Mouse (Mus musculus) cerebellum, adult 11 months (tissue): ENCODE measurements at regions not wholly inside any gene's neighbourhood (a gene's known extent, or its start where the extent isn't known, plus 50 kb on each side); places are given as distances from the start of the nearest gene placed in this dataset.

Source experiments
- DNase-seq: peaks from one replicate; pipeline ENCODE4 v3.0.0; 2022

DNA sequence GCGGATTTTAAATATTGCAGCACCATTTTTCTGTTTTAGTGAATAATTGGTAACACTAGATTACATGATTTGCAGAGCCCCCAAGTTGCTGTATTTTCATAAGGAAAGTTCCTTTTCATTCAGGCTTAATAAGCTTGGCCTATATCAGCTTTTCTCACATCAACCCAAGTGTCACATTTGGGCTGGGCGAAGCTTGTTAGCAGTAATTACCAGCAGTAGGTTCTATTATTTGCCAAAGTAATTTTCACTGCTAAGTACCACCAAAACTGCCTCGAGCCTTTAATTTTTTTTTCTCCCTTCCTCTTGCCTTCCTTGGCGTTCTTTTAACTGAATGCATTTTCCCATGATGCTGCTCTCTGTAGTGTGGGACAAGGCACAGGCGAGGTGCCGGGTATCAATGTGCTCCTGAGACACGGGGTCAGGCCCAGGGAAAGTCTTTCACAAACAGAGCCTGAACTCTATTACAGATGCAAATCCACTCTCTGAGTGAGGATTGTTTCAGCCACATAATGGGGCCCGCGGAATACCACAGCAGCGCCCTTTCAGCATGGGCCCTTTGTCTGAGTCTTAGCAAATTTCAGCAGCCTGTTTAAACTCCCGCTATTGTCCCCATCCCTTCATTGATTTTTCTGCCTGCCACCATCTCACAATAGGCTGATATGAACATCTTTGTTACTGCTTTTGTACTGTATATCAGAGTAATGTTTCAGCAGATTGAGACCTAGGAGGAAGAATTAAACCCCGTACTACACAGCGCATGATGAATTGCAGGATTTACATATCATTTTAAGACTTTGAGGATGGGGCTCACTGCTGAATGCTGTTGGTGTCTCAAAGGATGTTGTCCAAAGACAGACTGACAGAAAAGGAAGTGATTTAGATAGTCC lies 205.1 kb upstream of the Epha3 start:
- DNase-seq, result no peak

DNA sequence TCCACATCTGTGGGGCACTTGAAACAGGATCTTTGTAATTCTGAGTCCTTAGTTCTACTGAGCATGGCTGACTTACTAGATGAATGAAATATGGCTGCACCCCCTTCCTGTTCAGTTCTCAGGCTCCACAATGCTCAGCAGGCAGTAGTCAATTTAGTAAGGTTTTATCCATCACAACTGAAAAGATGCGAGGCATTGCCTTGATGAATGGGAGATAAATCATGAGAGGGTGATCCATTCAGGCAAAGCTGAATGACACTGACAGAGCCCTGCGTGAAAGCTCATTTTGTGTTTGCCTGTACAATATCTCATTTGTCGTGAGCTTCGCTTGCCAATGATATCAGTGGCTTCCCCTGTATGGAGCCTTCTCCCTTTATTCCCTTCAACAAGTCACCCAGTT lies 198.6 kb upstream of the Epha3 start:
- no peak for DNase-seq

DNA sequence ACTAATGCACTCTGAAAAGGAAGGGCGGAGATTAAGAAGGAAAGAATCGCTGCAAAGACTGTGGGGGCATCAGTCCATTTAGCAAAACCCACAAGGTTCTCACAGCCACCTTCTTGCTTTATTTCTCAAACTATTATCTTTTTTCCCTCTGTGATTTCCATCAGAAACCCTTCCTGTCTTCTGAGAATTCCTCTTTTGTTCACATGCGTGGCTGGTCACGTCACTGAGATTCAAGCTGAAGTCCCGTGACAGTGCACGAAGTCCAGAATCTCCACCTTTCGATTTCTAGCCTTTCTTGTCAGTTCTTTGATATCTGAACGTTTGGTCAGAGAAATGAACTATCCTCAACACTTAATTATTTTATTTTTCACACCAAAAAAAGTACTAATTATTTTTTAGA lies 194.7 kb upstream of the Epha3 start:
- no peak for DNase-seq

DNA sequence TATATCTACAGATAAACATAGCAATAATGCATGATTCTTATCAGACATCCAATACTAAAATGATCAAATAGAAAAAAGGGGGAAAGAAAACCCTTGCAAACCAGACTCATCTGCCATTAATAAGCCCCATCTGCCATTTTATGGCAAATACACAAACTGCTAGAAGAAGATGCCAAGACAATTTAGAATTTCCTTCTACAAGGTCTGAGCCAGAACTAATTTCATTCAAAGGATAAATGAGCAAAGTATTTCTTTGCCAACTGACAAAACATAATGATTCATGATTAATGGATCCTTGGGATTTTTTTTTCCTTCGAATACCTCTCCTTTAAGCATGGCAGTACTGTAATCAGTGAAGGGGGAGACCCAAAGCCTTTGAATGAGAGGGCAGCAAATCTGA lies 190.4 kb upstream of the Epha3 start:
- no peak for DNase-seq

DNA sequence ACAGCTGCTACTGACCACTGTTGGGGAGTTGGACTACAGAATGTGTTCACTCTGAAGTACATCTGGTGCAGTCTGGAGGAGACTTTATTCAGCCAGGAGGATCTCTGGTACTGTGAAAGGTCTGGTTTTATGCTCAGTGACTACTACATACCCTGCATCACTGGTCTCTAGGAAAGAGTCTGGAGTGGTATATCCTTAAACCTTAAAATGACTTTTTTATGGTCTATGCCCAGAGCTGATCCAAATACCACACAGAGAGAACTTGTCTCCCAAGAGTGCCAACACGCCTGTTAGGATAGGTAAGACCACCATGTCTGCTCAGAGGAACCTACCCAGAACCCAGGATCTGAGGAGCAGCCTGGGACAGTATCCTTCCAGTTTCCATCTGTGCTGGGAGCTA lies 184.1 kb upstream of the Epha3 start:
- DNase-seq, result no peak

DNA sequence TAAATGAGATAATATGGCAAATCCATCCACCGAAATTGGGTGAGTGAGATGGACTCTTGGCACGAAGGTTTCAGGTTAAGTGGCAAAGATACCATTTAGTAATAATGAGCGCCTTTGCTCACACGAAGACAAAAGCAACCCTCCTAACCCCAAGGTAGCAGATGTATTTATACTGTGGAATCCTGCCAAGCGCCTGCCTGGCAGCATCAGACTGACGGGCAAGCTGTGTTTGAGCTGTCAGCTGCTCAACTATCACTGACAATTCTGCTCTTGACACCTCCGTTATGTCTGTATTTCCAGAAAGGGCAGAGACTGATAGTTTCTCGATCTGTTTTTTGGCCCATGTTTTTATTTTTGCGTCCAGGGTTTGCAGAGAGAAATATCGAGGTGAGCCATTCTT lies 169.1 kb upstream of the Epha3 start:
- DNase-seq, result no peak

DNA sequence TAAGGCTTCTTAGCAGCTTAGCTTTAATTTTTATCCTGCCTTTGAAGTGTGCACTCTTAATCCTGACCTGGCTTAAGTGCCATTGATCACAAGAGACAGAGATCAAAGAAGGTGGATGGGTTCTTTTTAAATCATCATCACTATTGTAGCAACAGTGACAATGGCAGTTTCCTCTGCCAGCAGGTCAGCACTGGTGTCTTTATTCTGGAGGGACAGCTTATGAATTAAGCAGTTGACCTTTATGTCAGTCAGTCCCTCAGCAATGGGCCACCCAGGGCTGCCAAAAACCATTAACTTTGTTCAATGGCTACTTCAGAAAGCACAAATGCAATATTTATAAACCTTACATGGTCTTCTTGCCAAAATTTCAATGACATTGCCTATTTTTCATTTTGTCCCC lies 160.0 kb upstream of the Epha3 start:
- no peak for DNase-seq

DNA sequence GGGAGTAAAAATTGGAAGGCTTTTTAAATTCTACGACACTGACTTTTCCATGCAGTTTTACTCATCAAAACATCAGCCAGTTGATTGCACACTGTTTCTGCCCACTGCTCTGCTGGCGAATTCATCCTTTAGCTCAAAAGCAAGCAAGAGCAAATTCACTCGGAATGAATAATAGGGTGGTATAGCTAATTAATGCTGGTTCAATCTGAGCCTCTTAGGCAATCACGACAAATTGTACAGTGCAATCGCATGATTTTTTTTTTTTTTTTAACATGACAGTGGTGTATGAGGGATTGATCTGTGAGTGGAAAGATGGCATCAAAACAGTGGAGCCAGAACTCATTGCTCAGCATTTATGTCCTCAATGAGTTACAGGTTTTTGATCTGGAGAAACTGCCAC lies 136.9 kb upstream of the Epha3 start:
- no peak for DNase-seq

DNA sequence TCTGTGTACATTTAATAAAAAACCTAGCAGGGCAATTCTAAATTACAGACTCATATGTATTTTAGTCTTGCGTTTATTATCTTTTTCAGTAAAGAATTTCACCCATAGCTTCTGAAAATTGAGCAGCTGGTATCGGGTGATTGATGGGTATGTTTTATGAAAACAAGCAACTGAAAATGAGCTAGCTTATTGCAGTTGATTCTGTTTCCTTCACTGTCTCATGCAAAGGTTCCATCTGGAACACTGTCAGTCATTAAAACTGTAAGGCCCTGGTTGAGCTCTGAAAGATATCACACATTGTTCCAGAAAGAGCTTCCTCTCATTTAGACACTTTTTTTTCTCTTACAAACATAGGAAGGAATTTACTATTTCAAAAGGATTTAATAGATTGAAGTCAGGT lies 103.4 kb upstream of the Epha3 start:
- no peak for DNase-seq

DNA sequence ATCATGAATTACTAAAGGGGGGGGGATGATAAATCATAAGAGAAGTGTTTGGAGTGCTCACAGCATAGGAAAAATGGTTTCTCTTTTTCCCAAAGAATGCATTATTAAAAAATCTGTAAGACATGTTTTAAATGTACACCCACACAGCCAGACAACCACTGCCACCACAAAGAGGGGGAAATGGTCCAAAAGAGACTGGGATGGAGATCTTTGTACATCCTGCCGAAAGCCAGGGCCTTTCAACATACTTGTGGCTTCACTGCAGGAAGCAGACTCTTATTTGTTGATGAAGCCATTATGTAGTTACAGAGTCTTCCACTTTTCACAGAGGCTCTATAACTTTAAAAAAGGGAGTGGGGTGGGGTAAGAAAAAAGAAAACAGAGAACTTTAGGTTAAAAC lies 96.8 kb upstream of the Epha3 start:
- no peak for DNase-seq

DNA sequence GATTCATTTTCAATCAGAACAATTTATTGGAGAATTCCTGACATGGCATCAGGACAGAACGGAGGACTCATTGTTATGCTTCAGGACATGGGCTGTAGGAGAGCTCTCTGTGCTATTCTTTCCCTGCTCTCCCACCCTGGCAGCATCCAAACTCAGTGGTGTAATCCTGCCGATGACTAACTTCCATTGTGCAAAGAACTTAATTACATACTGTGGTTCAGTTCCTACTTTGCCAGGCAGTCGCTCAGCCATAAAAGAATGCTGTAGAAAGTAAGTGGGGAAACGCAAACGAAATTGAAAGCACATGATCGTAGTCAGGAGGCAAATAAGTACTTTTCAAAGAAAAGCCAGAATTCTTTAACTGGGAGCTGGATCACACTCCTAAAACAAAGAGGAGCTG lies 94.2 kb upstream of the Epha3 start:
- DNase-seq, result no peak

DNA sequence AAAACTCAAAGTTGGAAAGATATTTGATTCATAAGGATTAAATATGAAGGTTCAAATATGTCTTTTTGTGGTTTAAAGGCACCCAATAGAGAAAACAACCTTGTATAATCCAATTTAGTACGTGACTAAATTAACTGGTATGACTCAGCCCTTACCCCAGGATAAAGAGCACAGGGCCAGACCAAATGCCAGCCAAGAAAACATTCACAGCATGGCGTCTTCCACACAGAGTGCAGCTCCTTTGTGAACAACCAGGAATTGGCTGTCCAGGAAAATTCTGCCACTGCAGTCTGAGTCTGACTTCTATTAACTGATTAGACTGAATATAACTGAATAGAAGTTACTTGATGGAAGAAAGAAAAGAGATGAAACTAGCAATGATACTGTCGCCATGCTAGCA lies 61.2 kb upstream of the Epha3 start:
- DNase-seq, result peak; percentile 13

DNA sequence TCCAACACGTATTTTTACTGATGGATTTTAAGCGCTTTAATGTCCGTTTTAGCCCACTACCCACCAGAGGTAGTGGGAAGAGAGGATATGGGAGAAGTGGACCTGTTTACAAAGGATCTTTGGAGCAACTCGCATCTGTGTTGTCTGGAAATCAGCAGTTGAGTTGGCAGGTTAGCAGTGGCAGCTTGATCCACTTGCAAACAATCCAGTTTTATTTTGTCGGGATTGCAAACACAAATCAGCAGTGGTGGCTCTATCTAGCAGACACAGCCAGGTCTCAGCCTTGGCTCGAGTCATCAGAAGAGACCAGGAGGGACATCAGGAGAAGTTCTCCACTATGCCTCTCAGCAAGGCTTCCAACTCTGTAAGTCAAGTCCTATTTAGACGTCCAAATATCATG lies 57.2 kb upstream of the Epha3 start:
- no peak for DNase-seq
